Mouse (Mus musculus) heart, embryonic 10.5 days (tissue): ENCODE measurements around the gene Atg4d. TPM values are rescaled to one million over a fixed set of nuclear protein-coding genes. Genes with fewer than 3 reads are reported as not detected.
"Not testable (repeated sequence)": the region's sequence is repeated elsewhere in the genome, so short reads cannot be mapped to it uniquely, and the experiment has no call there.

Experiments
- DNase-seq: peaks from one replicate; pipeline ENCODE4 v3.0.0-alpha.2; 2017; ENCODE audit warnings: low spot score
- H3K27ac ChIP-seq: fragments of 300-500 bp; sonication (generic); 2 replicates; pipeline ENCODE4 v1.5.1; 2016; ENCODE audit warnings: mild to moderate bottlenecking
- H3K27me3 ChIP-seq: fragments of 300-500 bp; sonication (generic); 2 replicates; pipeline ENCODE4 v1.6.1; 2016; ENCODE audit warnings: mild to moderate bottlenecking; ENCODE audit not compliant: poor library complexity, insufficient read depth, severe bottlenecking
- H3K36me3 ChIP-seq: fragments of 300-500 bp; sonication (generic); 2 replicates; pipeline ENCODE4 v1.6.1; 2016; ENCODE audit warnings: mild to moderate bottlenecking, moderate library complexity
- H3K4me1 ChIP-seq: fragments of 300-500 bp; sonication (generic); 2 replicates; pipeline ENCODE4 v1.6.1; 2016; ENCODE audit warnings: mild to moderate bottlenecking
- H3K4me3 ChIP-seq: fragments of 300-500 bp; sonication (generic); 2 replicates; pipeline ENCODE4 v1.5.1; 2016; ENCODE audit warnings: mild to moderate bottlenecking, moderate library complexity
- H3K9me3 ChIP-seq: fragments of 300-500 bp; sonication (generic); 2 replicates; pipeline ENCODE4 v1.6.1; 2016; ENCODE audit warnings: mild to moderate bottlenecking, moderate library complexity
- WGBS: fragments of 180-500 bp; shearing (Covaris S2); methylation state at CpG from one replicate; pipeline ENCODE4 v1.1.7; 2016; 5-methylcytosine and 5-hydroxymethylcytosine counted together
- polyA plus RNA-seq: library from polyadenylated mRNA; unstranded; fragments of >200 nt; fragmentation: Nextera tagmentation; extraction: Ambion mirVana; gene quantifications from 2 replicates; pipeline ENCODE4 v1.2.1, GENCODE M21; 2016

Gene Atg4d
- polyA plus RNA-seq, 1 experiment from 2014 or later: 50.6 TPM

DNA sequence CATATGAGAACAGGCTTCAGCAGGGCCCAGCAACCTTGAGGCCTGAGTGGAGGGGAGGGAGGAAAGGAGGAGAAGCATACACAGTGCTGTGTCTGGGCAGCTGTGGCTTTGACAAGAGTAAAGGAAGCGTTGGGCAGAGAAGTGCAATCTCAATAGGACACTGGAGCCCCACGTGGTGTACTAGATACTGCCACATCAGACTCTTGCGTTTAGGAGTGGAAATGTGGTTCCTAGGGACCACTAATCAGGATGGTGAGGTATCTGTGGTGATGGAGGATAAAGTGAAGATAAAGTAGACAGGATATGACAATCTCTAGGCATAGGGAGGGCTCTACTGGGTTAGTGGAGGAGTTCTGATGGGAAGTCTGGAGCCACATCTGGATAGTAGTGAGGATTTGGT is 21.7 kb downstream of the Atg4d start:
- Histone ChIP-seq H3K4me3 (peak overlapping the region; percentile 92), H3K27ac (no peak overlapping the region; the same call in 1 of the 2 replicates), H3K9me3 (no peaks in the 10 kb centered on the region), H3K4me1 (peaks cover 38% of the 10 kb centered on the region), H3K36me3 (peaks cover 47% of the 10 kb centered on the region), H3K27me3 (no peaks in the 10 kb centered on the region)
- no peak for DNase-seq
- WGBS: 52% methylated on average over 3 of the region's 3 CpGs

DNA sequence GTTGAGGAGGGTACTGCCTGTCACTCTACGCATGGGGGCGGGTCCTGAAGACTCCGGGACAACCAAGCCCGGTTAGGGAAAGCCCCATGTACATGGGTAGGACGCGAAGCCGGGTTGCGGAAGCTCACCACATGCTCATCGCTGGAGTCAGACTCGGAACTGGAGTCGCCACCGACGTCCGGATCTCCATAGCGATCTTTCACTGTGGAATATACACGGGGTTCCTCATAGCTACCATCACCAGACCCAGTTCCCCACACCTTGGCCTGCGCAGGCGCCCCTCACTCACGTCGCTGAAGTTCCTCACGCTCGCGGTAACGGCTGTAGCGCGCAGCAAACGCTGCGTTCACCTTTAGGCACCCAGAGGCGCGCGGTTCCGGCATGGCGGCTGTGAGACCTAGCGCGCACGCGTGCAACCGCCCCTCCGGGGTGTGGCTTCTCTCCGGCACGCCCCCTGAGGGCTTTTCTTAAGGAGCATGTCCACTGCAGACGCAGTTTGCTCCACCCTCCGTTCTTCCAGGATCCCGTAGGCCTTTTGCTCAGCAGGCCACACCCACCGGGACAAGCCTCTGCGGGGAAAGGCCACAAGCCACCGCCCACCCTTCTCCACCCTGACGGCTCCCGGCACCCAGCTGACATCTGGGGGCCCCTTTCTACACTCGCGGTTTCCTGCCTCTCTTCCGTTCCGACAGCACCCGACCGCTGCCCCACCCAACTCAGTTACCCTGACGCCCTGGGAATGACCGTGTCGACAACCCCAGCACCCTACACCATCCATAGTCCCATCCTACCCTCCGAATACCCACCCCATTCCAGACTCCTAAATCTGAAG is 22.7 kb downstream of the Atg4d start, which contains the start of gene Kri1:
TSS of gene Kri1 (minus strand) at position 399 of the 832 bp plus-strand sequence.
- Histone ChIP-seq H3K27me3 (no peaks in the 10 kb centered on the region), H3K36me3 (peaks cover 38% of the 10 kb centered on the region), H3K4me3 (peak within 1 kb of the TSS; percentile 92), H3K4me1 (peaks cover 38% of the 10 kb centered on the region), H3K9me3 (no peaks in the 10 kb centered on the region), H3K27ac (peak within 1 kb of the TSS; percentile 92)
- DNase-seq: peak; percentile 99
- WGBS: under 1% methylated on average over 59 of the region's 59 CpGs

DNA sequence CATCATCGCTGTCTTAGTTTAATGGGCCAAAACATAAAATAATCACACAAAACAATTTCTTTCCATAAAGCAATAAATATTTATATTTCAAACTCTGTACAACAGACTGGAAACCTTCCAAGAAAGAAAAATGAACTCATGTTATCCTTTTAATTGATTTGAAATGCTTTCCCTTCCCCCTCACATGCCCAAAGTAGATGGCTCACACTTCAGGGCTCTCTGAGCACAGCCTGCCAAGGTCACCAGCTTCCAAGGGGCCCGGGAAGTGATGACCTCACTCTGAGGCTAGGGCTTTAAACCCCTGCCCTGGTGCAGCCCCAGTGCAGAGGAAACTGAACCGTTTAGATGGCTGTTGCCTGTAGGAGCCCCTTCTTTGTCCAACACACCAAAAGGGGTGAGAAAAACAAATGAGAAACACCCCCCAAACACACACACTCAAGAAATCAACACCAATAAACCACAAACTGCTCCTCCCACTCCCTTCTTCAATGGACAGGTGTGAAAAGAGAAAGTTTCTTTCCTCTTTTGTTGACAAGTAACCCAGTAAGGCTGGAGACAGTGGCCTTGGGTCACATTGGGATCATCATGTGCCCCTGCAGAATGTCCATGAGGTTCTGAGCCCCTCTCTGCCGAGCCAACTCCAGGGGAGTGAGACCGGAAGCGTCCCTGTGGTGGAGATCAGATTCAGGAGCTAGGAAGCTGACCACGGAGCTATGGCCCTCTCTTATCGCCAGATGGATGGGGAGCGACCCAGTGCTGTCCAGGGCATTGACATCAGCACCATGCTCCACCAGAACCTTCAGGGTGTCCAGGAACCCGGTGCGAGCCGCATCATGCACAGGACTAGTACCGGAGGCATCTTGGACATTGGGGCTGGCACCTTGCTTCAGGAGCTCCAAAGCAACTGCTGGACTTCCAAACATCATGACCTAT is 23.6 kb downstream of the Atg4d start:
- H3K4me3 ChIP-seq: peak overlapping the region; percentile 92
- no peaks in the 10 kb centered on the region for H3K27me3 ChIP-seq
- H3K9me3 ChIP-seq: no peaks in the 10 kb centered on the region
- H3K27ac ChIP-seq: peak overlapping the region; percentile 92
- no peak for DNase-seq
- H3K4me1 ChIP-seq: peaks cover 38% of the 10 kb centered on the region
- WGBS: 73% methylated on average over 13 of the region's 13 CpGs
- H3K36me3 ChIP-seq: peaks cover 33% of the 10 kb centered on the region

DNA sequence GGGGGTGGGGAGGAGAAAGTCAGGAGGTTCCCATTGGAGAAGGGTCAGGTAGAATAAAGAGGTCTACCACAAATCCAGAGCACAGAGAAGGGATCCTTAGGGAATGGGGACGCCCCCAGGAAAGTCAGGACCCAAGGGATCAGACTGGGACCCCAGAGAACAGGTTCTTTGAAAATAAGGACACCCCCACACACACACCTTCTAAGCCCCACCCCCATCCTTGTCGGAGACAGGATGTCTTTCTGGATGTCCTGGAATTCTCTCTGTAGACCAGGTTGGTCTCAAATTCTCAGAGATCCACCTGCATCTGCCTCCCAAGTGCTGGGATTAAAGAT is 24.2 kb downstream of the Atg4d start:
- Histone ChIP-seq H3K9me3 (no peaks in the 10 kb centered on the region), H3K27ac (peak overlapping the region; percentile 92), H3K4me1 (peaks cover 38% of the 10 kb centered on the region), H3K36me3 (peaks cover 26% of the 10 kb centered on the region), H3K4me3 (peak overlapping the region; percentile 92), H3K27me3 (no peaks in the 10 kb centered on the region)
- 81% methylated on average over 2 of the region's 2 CpGs for WGBS
- DNase-seq: no peak

DNA sequence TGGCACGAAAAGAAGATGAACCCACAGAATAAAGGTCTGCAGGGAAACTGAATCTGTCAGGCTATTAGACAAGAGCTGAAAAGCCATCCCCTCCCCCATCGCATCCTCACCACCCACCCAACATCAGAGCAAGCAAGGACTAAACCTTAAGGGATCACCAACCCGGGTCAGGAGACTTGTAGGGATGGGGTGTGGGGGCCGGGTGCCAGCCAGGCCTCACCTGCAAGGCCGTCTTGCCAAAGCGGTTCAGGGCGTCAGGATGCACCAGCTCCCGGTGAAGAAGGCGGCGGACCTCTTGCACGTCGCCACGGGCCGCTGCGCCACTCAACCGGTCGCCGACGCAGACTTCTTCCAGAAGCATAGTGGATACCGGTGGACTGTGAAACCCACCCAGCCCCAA is 25.5 kb downstream of the Atg4d start:
- Histone ChIP-seq H3K9me3 (no peaks in the 10 kb centered on the region), H3K4me1 (peaks cover 38% of the 10 kb centered on the region), H3K27ac (peak overlapping the region; percentile 89), H3K4me3 (peak overlapping the region; percentile 92), H3K36me3 (peaks cover 15% of the 10 kb centered on the region), H3K27me3 (no peaks in the 10 kb centered on the region)
- DNase-seq: no peak
- under 1% methylated on average over 20 of the region's 20 CpGs for WGBS

DNA sequence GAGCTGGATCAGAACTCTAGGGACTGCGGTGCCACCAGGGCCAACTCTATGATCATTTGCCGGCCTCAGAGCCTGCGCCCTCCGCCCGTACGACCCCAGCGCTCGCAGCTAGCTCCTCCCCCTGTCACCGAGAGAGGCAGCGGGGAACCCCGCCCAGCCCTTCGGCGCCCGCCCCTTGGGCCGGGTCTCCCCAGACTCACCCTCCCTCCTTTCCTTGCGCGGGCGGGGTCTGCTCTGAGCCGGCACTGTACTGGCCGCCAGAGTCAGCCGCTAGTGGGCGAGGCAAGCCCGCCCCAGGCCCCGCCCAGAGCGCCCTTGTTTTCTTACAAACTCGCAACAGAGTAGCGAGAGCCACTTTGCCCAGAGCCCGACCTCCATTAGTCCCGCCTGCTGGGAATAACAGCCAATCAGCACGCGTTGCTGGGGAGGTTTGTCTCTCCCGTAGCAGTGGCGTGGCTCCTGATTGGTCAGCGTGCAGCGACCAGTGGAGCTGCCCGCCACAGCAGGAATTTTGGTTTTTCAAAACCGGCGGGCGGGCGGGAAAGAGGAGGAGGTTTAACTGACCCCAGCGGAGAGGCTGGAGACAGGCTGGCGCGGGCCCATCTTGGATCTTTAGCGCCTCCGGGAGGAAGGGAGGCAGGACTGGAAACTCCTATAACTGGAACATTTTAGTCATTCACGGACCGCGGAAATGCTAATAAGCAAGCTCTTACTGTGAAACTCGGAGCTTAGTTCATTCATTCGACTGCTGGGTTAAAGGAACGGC is 26.1 kb downstream of the Atg4d start, which contains the start of gene Cdkn2d:
TSS of gene Cdkn2d (minus strand) at position 386 of the 766 bp plus-strand sequence.
- Histone ChIP-seq H3K36me3 (peaks cover 11% of the 10 kb centered on the region), H3K4me3 (peak within 1 kb of the TSS; percentile 92), H3K9me3 (no peaks in the 10 kb centered on the region), H3K4me1 (peaks cover 38% of the 10 kb centered on the region), H3K27ac (peak within 1 kb of the TSS; percentile 89), H3K27me3 (no peaks in the 10 kb centered on the region)
- DNase-seq: peak; percentile 100
- under 1% methylated on average over 43 of the region's 51 CpGs for WGBS

DNA sequence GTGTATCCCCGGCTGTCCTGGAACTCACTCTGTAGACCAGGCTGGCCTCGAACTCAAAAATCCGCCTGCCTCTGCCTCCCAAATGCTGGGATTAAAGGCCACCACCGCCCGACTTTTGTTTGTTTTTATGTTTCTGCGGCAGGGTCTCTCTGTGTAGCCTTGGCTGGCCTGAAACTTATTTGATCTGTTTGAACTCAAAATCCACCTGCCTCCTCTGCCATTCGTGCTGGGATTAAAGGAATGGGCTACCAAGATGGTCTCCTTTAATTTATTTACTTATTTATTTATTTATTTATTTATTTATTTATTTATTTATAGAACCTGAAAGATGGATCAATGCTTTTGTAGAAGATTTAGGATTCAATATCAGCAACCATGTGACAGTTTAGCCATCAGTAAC is 26.8 kb downstream of the Atg4d start:
- H3K9me3 ChIP-seq, DNase-seq, H3K36me3 ChIP-seq, H3K27me3 ChIP-seq: not testable (repeated sequence)
- peaks cover 31% of the 10 kb centered on the region for H3K4me1 ChIP-seq
- peak overlapping the region; percentile 92 for H3K4me3 ChIP-seq
- 18% methylated on average over 7 of the region's 7 CpGs for WGBS
- peak overlapping the region; percentile 86 for H3K27ac ChIP-seq

DNA sequence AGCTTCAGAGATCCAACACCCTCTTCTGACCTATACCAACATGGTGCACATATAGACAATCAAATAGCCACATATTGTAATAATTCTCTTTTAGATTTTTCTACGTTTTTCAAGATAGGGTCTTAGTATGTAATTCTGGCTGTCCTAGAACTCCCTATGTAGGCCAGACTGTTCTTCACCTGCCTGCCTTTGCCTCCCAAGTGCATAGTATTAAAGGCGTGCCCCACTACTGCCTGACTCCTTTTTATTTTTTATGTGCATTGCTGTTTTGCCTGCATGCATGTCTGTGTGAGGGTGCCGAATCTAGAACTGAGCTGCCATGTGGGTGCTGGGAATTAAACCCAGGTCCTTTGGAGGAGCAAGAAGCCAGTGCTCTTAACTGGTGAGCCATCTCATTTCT is 27.2 kb downstream of the Atg4d start:
- Histone ChIP-seq H3K27ac (peak overlapping the region; percentile 64; the same call in 1 of the 2 replicates), H3K4me3 (no peak overlapping the region), H3K4me1 (peaks cover 27% of the 10 kb centered on the region), H3K27me3 (no peaks in the 10 kb centered on the region), H3K9me3 (no peaks in the 10 kb centered on the region), H3K36me3 (peaks cover 8% of the 10 kb centered on the region)
- no peak for DNase-seq
- 91% methylated on average over 3 of the region's 3 CpGs for WGBS

DNA sequence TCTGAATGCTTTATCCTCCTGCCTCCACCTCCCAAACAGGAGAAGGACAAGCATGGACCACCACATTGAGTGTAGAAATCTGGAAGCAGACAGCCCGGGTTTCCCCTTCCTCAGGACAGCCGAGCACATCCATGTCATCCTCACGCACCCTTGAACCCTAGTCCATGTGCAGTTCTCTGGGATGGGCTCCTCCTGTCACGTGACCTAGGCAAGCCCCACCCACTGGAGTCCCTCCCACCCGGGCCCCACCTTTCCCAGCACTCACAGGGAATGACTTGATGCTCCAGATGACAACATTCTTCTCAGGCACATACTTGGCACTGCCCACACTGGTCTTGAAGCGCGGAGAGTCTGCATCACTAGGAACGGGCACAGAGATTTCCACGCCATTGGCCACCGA is 33.9 kb downstream of the Atg4d start:
- no peaks in the 10 kb centered on the region for H3K4me1 ChIP-seq
- no peaks in the 10 kb centered on the region for H3K9me3 ChIP-seq
- 81% methylated on average over 10 of the region's 10 CpGs for WGBS
- H3K36me3 ChIP-seq: no peaks in the 10 kb centered on the region
- H3K27me3 ChIP-seq: no peaks in the 10 kb centered on the region
- H3K4me3 ChIP-seq: no peak overlapping the region
- no peak overlapping the region for H3K27ac ChIP-seq
- DNase-seq: no peak

DNA sequence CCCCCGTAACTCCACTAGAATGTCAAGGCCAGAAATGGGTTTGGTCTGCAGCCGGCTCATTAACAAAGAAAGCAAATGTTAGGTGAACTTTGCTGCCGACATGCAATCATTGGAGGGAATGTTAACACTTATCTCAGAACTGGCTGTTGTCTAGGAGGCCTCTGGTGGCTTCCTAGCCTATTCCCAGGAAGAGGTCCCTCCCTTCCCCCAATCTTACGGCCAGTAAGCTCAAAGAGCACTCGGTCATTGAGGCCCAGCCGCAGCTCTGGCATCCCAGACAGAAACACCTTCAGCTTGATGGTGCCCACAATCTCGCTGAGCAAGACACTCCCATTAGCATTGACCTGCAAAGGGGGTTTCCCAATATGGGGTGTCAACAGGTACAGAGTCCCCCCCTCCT is 40.0 kb downstream of the Atg4d start:
- no peak overlapping the region for H3K27ac ChIP-seq
- peaks cover 11% of the 10 kb centered on the region for H3K4me1 ChIP-seq
- WGBS: 73% methylated on average over 7 of the region's 7 CpGs
- no peaks in the 10 kb centered on the region for H3K27me3 ChIP-seq
- H3K4me3 ChIP-seq: no peak overlapping the region
- no peaks in the 10 kb centered on the region for H3K36me3 ChIP-seq
- no peak for DNase-seq
- no peaks in the 10 kb centered on the region for H3K9me3 ChIP-seq

DNA sequence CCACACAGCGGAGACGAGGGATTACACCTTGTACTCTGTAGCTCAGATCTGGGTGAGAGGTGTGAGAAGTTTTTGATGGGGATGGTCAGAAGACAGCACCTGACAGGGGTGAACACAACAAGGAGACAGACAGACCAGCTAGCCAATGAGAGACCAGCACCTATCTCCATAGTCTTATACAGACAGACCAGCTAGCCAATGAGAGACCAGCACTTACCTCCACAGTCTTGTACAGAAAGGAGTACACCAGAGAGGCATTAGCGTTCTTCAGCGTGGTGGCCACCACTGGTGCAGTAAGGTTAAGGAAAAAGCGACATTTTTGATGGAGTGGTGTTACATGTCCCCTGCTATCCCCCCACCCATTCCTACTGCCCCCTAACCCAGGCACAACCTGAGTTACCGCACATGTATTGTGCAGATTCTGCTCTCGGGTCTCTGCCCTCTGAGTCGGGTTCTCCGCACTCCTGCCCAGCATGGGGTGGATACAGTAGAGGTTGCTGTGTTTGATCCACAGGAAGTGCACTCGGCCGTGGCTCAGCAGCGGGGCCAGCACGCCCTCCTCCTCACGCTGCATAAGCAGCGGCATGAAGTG is 44.2 kb downstream of the Atg4d start:
- peaks cover 19% of the 10 kb centered on the region for H3K4me1 ChIP-seq
- no peaks in the 10 kb centered on the region for H3K9me3 ChIP-seq
- no peak overlapping the region for H3K27ac ChIP-seq
- DNase-seq: no peak
- 68% methylated on average over 15 of the region's 15 CpGs for WGBS
- 0 out of 2 replicates have a peak overlapping the region, but pooled peaks have one; percentile 22 for H3K4me3 ChIP-seq
- peaks cover 19% of the 10 kb centered on the region for H3K27me3 ChIP-seq
- H3K36me3 ChIP-seq: no peaks in the 10 kb centered on the region

DNA sequence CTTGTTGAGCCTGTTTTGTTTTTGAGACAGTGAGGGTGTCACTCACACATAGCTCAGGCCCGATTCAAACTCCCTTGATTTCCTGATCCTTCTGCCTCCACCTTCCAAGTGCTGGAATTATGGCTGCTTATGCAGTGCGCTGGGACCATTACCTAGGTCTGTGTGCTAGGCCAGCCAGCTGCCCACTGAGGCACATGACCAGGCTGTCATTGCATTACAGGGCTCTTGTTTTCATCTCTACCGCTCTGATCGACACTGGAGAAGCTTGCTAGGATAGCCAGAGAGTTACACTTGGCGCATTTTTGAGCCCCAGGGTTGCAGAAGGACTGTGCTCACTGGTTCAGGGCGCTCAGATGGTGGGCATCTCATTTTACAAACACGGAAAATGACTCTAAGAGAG is 46.6 kb downstream of the Atg4d start:
- DNase-seq: no peak
- 25% methylated on average over 7 of the region's 7 CpGs for WGBS
- no peak overlapping the region for H3K27ac ChIP-seq
- peaks cover 17% of the 10 kb centered on the region for H3K4me1 ChIP-seq
- H3K36me3 ChIP-seq: no peaks in the 10 kb centered on the region
- peaks cover 19% of the 10 kb centered on the region for H3K27me3 ChIP-seq
- H3K9me3 ChIP-seq: no peaks in the 10 kb centered on the region
- H3K4me3 ChIP-seq: peak overlapping the region; percentile 45
